Mouse (Mus musculus) liver, postnatal 0 days (tissue): ENCODE results near the gene Rab27a. TPM values are rescaled to one million over a fixed set of nuclear protein-coding genes. Genes with fewer than 3 reads are reported as not detected.

Source experiments
- ATAC-seq: fragments of 200-750 bp; cut with Nextera tagmentation; 2 replicates; pipeline ENCODE4 v1.8.0; 2017; ENCODE audit warnings: mild to moderate bottlenecking, moderate library complexity
- DNase-seq: peaks from one replicate; pipeline ENCODE4 v3.0.0-alpha.2; 2016
- H3K27ac ChIP-seq: fragments of 300-500 bp; sonication (generic); 2 replicates; pipeline ENCODE4 v1.5.1; 2014; ENCODE audit warnings: antibody characterized with exemption, moderate library complexity, mild to moderate bottlenecking, low read depth
- H3K27me3 ChIP-seq: fragments of 300-500 bp; sonication (generic); 2 replicates; pipeline ENCODE4 v1.6.1; 2014; ENCODE audit warnings: low read length, control low read depth, mixed read lengths; ENCODE audit not compliant: insufficient read depth
- H3K36me3 ChIP-seq: fragments of 300-500 bp; sonication (generic); replicated peaks from 2 replicates; pipeline ENCODE4 v1.6.1; 2014; ENCODE audit warnings: mild to moderate bottlenecking, control low read depth, low read length, moderate library complexity, mixed read lengths; ENCODE audit not compliant: insufficient read depth
- H3K4me1 ChIP-seq: fragments of 300-500 bp; sonication (generic); 2 replicates; pipeline ENCODE4 v1.6.1; 2014; ENCODE audit warnings: antibody characterized with exemption, mild to moderate bottlenecking, control low read depth; ENCODE audit not compliant: insufficient read depth
- H3K4me2 ChIP-seq: fragments of 300-500 bp; sonication (generic); 2 replicates; pipeline ENCODE4 v1.6.1; 2014; ENCODE audit warnings: low read depth, mild to moderate bottlenecking, low read length, moderate library complexity, mixed read lengths
- H3K4me3 ChIP-seq: fragments of 300-500 bp; sonication (generic); 2 replicates; pipeline ENCODE4 v1.5.1; 2014; ENCODE audit warnings: low read depth, low read length
- H3K9ac ChIP-seq: fragments of 300-500 bp; sonication (generic); replicated peaks from 2 replicates; pipeline ENCODE4 v1.6.1; 2014; ENCODE audit warnings: mild to moderate bottlenecking, moderate library complexity
- H3K9me3 ChIP-seq: fragments of 300-500 bp; sonication (generic); 2 replicates; pipeline ENCODE4 v1.6.1; 2016; ENCODE audit warnings: mild to moderate bottlenecking, control low read depth, low read length, mixed read lengths
- CTCF ChIP-seq: sonication (generic); IDR thresholded peaks from 2 replicates; pipeline ENCODE4 v1.5.1; 2016; ENCODE audit warnings: antibody characterized with exemption, low read depth
- EP300 ChIP-seq: IDR thresholded peaks from 2 replicates; pipeline ENCODE4 v1.6.1; 2016; ENCODE audit warnings: antibody characterized with exemption, low read depth, mild to moderate bottlenecking
- WGBS: fragments of 180-500 bp; shearing (Covaris S2); extraction: QIAGEN DNeasy Blood & Tissue Kit; methylation state at CpG from one replicate; pipeline ENCODE4 v1.1.7; 2014; ENCODE audit not compliant: insufficient replicate concordance; 5-methylcytosine and 5-hydroxymethylcytosine counted together
- polyA plus RNA-seq: library from polyadenylated mRNA; unstranded; fragments of >200 nt; fragmentation: Nextera tagmentation; extraction: Ambion mirVana; gene quantifications from 2 replicates; pipeline ENCODE4 v1.2.1, GENCODE M21; 2015

Gene Rab27a
- polyA plus RNA-seq, 1 experiment from 2014 or later = 7.0 TPM

- DNase-seq (no peak), ATAC-seq (no peak)
- no peak overlapping the region for H3K9ac ChIP-seq
- no peak overlapping the region for H3K4me3 ChIP-seq
- no peaks in the 10 kb centered on the region for H3K36me3 ChIP-seq
- WGBS = 76% methylated on average over 8 of the region's 8 CpGs
- no peak overlapping the region for H3K27ac ChIP-seq
- no peaks in the 10 kb centered on the region for H3K27me3 ChIP-seq
- H3K9me3 ChIP-seq = no peaks in the 10 kb centered on the region
- TF ChIP-seq EP300 (no peak), CTCF (no peak)
- no peak overlapping the region for H3K4me2 ChIP-seq
- peaks cover 6% of the 10 kb centered on the region for H3K4me1 ChIP-seq
Observed at GRCm38 (mm10) chr9:73082291-73083000, 37.8 kb downstream of the Rab27a start.

GRCm38 (mm10) chr9:73083956-73084355 lies 39.3 kb downstream of the Rab27a start:
- ATAC-seq (no peak), DNase-seq (no peak)
- Histone ChIP-seq H3K27ac (no peak overlapping the region), H3K36me3 (no peaks in the 10 kb centered on the region), H3K4me1 (peaks cover 8% of the 10 kb centered on the region), H3K4me2 (no peak overlapping the region), H3K27me3 (no peaks in the 10 kb centered on the region), H3K9ac (no peak overlapping the region), H3K9me3 (no peaks in the 10 kb centered on the region), H3K4me3 (no peak overlapping the region)
- TF ChIP-seq EP300 (no peak), CTCF (no peak)
- 54% methylated on average over 6 of the region's 6 CpGs for WGBS

GRCm38 (mm10) chr9:73085845-73086244 lies 41.2 kb downstream of the Rab27a start:
- no peak for DNase-seq
- H3K27me3 ChIP-seq = no peaks in the 10 kb centered on the region
- H3K27ac ChIP-seq = peak overlapping the region; percentile 69
- no peak overlapping the region for H3K4me2 ChIP-seq
- no peak for ATAC-seq
- no peaks in the 10 kb centered on the region for H3K9me3 ChIP-seq
- no peaks in the 10 kb centered on the region for H3K36me3 ChIP-seq
- WGBS = 21% methylated on average over 6 of the region's 6 CpGs
- TF ChIP-seq CTCF = no peak
- no peak for TF ChIP-seq EP300
- no peak overlapping the region for H3K9ac ChIP-seq
- H3K4me1 ChIP-seq = peaks cover 8% of the 10 kb centered on the region
- no peak overlapping the region for H3K4me3 ChIP-seq

- Histone ChIP-seq H3K4me1 (peaks cover 8% of the 10 kb centered on the region), H3K9ac (no peak overlapping the region), H3K27me3 (no peaks in the 10 kb centered on the region), H3K4me2 (no peak overlapping the region), H3K27ac (peak overlapping the region; percentile 55), H3K9me3 (no peaks in the 10 kb centered on the region), H3K4me3 (no peak overlapping the region), H3K36me3 (no peaks in the 10 kb centered on the region)
- DNase-seq (no peak), ATAC-seq (no peak)
- TF ChIP-seq CTCF = no peak
- TF ChIP-seq EP300 = no peak
- 63% methylated on average over 8 of the region's 8 CpGs for WGBS
Observed at GRCm38 (mm10) chr9:73087121-73087520, 42.5 kb downstream of the Rab27a start.

- WGBS = 60% methylated on average over 5 of the region's 5 CpGs
- peaks cover 8% of the 10 kb centered on the region for H3K4me1 ChIP-seq
- ATAC-seq = no peak
- H3K4me3 ChIP-seq = no peak overlapping the region
- no peak overlapping the region for H3K9ac ChIP-seq
- no peaks in the 10 kb centered on the region for H3K27me3 ChIP-seq
- no peaks in the 10 kb centered on the region for H3K9me3 ChIP-seq
- DNase-seq = no peak
- TF ChIP-seq EP300 (no peak), CTCF (no peak)
- peak overlapping the region; percentile 55 for H3K27ac ChIP-seq
- H3K4me2 ChIP-seq = peak overlapping the region; percentile 40; the same call in 1 of the 2 replicates
- no peaks in the 10 kb centered on the region for H3K36me3 ChIP-seq
Observed at GRCm38 (mm10) chr9:73087581-73087980, 42.9 kb downstream of the Rab27a start.

GRCm38 (mm10) chr9:73089222-73089920 lies 44.7 kb downstream of the Rab27a start:
- H3K27me3 ChIP-seq = no peaks in the 10 kb centered on the region
- H3K36me3 ChIP-seq = no peaks in the 10 kb centered on the region
- 0 out of 2 replicates have a peak overlapping the region, but pooled peaks have one; percentile 16 for H3K9ac ChIP-seq
- peak overlapping the region; percentile 73 for H3K27ac ChIP-seq
- H3K4me1 ChIP-seq = peaks cover 8% of the 10 kb centered on the region
- ATAC-seq = peak; percentile 75
- 48% methylated on average over 16 of the region's 16 CpGs for WGBS
- no peak overlapping the region for H3K4me3 ChIP-seq
- peak; percentile 59 for DNase-seq
- no peaks in the 10 kb centered on the region for H3K9me3 ChIP-seq
- H3K4me2 ChIP-seq = no peak overlapping the region
- no peak for TF ChIP-seq CTCF
- no peak for TF ChIP-seq EP300
